Mouse (Mus musculus) G1E (cell line): Measurements from ENCODE around the gene Nacc2.

ENCODE experiments used
- CTCF ChIP-seq: IDR thresholded peaks from 2 replicates; pipeline ENCODE4 v1.5.1; 2012; ENCODE audit warnings: low read depth, low read length, inconsistent platforms, mixed read lengths
- GATA1 ChIP-seq: IDR thresholded peaks from 2 replicates; pipeline ENCODE4 v1.6.1; 2012; ENCODE audit warnings: borderline replicate concordance, low read length, inconsistent platforms, mixed read lengths

DNA sequence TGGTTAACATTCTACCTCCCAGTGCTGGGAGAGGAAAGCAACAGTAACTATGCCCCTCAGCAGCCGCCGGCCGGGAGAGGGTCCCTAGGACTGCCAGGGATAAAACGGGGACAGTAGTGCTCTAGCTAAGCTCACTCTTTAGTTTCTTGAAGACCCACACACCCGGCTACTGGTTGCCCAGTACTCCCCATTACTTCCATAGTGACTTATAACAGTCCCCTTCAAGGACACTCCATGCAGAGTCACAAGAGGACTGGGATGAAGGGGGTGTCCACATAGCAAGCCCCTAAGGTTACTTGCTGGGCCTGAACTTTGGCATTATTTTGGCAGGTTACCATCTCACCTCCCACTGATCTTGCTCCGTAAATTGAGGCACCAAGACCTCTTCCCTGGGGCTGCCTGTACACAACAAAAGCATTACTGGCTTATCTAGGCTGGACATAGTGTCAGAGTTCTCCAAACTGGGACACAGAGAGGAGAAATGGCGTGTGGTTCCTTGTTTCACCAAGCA is 16.1 kb upstream of the Nacc2 start:
- TF ChIP-seq CTCF (no peak), GATA1 (no peak)
